Mouse (Mus musculus) hindbrain, embryonic 11.5 days (tissue): ENCODE results near the gene Necap2. TPM values are rescaled to one million over a fixed set of nuclear protein-coding genes. Genes with fewer than 3 reads are reported as not detected.

Experiments
- ATAC-seq: fragments of 200-750 bp; cut with Nextera tagmentation; 2 replicates; pipeline ENCODE4 v1.8.0; 2017; ENCODE audit warnings: mild to moderate bottlenecking, moderate TSS enrichment, moderate library complexity; ENCODE audit not compliant: low FRiP score
- DNase-seq: peaks from one replicate; pipeline ENCODE4 v3.0.0-alpha.2; 2015; ENCODE audit warnings: low spot score
- H3K27ac ChIP-seq: fragments of 300-500 bp; sonication (generic); 2 replicates; pipeline ENCODE4 v1.5.1; 2014; ENCODE audit warnings: mild to moderate bottlenecking, low read depth, low read length
- H3K27me3 ChIP-seq: fragments of 300-500 bp; sonication (generic); 2 replicates; pipeline ENCODE4 v1.6.1; 2014; ENCODE audit warnings: mild to moderate bottlenecking, low read length, moderate library complexity, mixed read lengths; ENCODE audit not compliant: control insufficient read depth, insufficient read depth
- H3K36me3 ChIP-seq: fragments of 300-500 bp; sonication (generic); 2 replicates; pipeline ENCODE4 v1.6.1; 2014; ENCODE audit warnings: mild to moderate bottlenecking, low read length, moderate library complexity, mixed read lengths; ENCODE audit not compliant: control insufficient read depth, insufficient read depth
- H3K4me1 ChIP-seq: fragments of 300-500 bp; sonication (generic); replicated peaks from 2 replicates; pipeline ENCODE4 v1.6.1; 2014; ENCODE audit warnings: low read length, mixed read lengths; ENCODE audit not compliant: control insufficient read depth, insufficient read depth
- H3K4me2 ChIP-seq: fragments of 300-500 bp; sonication (generic); replicated peaks from 2 replicates; pipeline ENCODE4 v1.6.1; 2014; ENCODE audit warnings: mild to moderate bottlenecking, low read depth, low read length
- H3K4me3 ChIP-seq: fragments of 300-500 bp; sonication (generic); 2 replicates; pipeline ENCODE4 v1.5.1; 2014; ENCODE audit warnings: low read depth, low read length
- H3K9ac ChIP-seq: fragments of 300-500 bp; sonication (generic); 2 replicates; pipeline ENCODE4 v1.6.1; 2014; ENCODE audit warnings: low read depth, low read length
- H3K9me3 ChIP-seq: fragments of 300-500 bp; sonication (generic); 2 replicates; pipeline ENCODE4 v1.6.1; 2016; ENCODE audit warnings: low read length; ENCODE audit not compliant: control insufficient read depth
- WGBS: fragments of 180-500 bp; shearing (Covaris S2); extraction: QIAGEN DNeasy Blood & Tissue Kit; methylation state at CpG from one replicate; pipeline ENCODE4 v1.1.7; 2014; 5-methylcytosine and 5-hydroxymethylcytosine counted together
- polyA plus RNA-seq: library from polyadenylated mRNA; unstranded; fragments of >200 nt; fragmentation: Nextera tagmentation; extraction: Ambion mirVana; gene quantifications from 2 replicates; pipeline ENCODE4 v1.2.1, GENCODE M21; 2014

Necap2 gene
- polyA plus RNA-seq, 1 experiment from 2014 or later: 50.8 TPM

DNA sequence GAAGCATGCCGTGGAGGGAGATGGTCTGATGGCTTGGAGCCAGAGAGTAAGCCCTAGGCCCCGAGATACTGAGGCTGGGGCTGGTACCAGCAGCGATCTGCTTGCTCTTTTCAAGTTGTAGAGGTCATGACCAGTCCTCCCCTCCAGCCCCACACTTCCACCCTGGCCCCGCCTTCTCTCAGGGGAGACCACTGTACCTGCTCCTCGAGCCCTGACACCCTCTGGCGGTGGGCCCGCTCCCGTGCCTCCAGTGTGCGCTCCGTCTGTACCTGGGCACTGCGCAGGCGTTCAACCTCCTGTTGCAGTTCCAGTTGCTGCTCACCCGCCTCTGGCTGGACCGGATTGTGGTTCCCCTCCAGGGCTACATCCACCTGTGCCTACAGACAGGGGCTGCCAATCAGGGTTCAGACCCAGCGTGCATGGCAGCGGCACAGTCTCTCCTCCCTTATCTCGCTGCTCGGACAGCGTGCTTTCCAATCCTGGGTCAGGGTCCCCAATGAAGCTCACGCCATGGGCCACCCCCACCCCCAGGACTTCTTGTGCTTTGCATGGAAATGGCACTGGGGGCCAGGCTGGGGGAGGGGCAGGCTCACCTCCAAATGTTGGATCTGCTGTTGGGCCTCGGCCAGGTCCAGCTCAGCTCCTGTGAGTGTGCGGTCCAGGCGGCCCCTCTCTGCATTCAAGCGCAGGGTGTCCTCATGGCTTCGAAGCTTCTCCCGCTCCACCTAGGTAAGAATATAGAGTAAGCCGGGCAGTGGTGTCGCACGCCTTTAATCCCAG is 60.3 kb downstream of the Necap2 start:
- H3K4me2 ChIP-seq: no peak overlapping the region
- no peak overlapping the region for H3K9ac ChIP-seq
- H3K4me3 ChIP-seq: no peak overlapping the region
- no peaks in the 10 kb centered on the region for H3K9me3 ChIP-seq
- H3K36me3 ChIP-seq: peaks cover 21% of the 10 kb centered on the region
- H3K27ac ChIP-seq: no peak overlapping the region
- 82% methylated on average over 29 of the region's 29 CpGs for WGBS
- no peaks in the 10 kb centered on the region for H3K27me3 ChIP-seq
- peaks cover 19% of the 10 kb centered on the region for H3K4me1 ChIP-seq
- no peak for DNase-seq
- no peak for ATAC-seq

Other genes starting within 250 kb of the Necap2 start
- gene Padi1, start 232.6 kb downstream of the Necap2 start, polyA plus RNA-seq: 0.05 and 0.08 TPM in 2 replicates
- gene Padi2, start 172.0 kb downstream of the Necap2 start, polyA plus RNA-seq: 1.2 and 2.4 TPM in 2 replicates
- 413 and 428 TPM in 2 replicates for gene Sdhb, start 117.2 kb downstream of the Necap2 start, polyA plus RNA-seq
- 34.9 and 39.8 TPM in 2 replicates for gene Atp13a2, start 91.5 kb downstream of the Necap2 start, polyA plus RNA-seq
- 266 and 286 TPM in 2 replicates for gene Mfap2, start 67.9 kb downstream of the Necap2 start, polyA plus RNA-seq
- 6.3 and 7.6 TPM in 2 replicates for gene Crocc, start 17.8 kb downstream of the Necap2 start, polyA plus RNA-seq
- gene Spata21, start 10.0 kb upstream of the Necap2 start, polyA plus RNA-seq: 0.17 and 0.19 TPM in 2 replicates
- 35.5 and 35.7 TPM in 2 replicates for gene Szrd1, start 61.4 kb upstream of the Necap2 start, polyA plus RNA-seq
- gene Fbxo42, start 69.6 kb upstream of the Necap2 start, polyA plus RNA-seq: 21.9 and 24.8 TPM in 2 replicates
- 6.3 and 6.8 TPM in 2 replicates for gene Rsg1, start 135.6 kb upstream of the Necap2 start, polyA plus RNA-seq
- 2.1 and 3.1 TPM in 2 replicates for gene Arhgef19, start 161.1 kb upstream of the Necap2 start, polyA plus RNA-seq
- 0.82 and 1.1 TPM in 2 replicates for gene Epha2, start 222.9 kb upstream of the Necap2 start, polyA plus RNA-seq